Mouse (Mus musculus): ENCODE data around the gene Map1b.

The Map1b gene

DNA sequence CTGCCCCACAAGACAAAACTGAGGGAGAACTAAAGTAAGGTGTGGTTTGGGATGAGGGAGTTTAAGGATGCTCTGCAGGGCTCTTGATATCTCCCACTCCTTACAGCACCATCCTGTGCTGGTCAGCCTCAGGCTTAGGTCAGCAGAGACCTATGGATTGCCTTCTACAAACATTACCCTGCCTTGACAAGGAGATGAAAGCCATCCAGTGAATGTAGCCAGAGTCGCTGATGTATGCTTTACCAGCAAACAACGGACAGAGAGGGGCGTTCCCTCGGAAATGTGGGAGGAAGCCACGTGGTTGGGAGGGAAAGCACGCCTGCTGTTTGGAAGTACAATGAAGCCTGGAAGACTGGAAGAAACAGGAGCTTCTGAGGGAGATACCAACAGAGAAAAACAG lies 71.5 kb downstream of the Map1b start:
- DNase-seq, result peak; percentile 55 to 62

DNA sequence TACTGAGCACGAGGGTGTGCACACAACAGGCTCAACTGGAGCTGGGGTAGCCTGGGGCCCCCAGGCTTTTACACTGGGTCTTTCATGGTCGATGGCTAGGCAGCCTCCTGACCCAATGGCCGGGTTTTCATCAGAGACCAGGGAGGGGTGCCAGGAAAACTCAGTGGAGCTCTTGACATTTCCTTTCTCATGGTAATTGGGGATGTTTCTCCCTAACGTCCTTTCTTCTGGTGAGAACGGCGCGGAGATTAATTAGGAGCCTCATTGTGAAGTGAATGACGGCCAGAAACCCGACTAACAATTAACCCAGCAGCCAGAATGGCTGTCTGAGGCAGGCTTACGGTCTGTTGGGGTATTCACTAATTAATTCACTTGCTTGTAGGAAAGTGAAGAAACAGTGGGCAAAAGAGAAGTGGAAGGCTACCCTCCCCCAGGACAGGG lies 71.9 kb downstream of the Map1b start:
- peak in 1 of 2 experiments; percentile 14 for DNase-seq

DNA sequence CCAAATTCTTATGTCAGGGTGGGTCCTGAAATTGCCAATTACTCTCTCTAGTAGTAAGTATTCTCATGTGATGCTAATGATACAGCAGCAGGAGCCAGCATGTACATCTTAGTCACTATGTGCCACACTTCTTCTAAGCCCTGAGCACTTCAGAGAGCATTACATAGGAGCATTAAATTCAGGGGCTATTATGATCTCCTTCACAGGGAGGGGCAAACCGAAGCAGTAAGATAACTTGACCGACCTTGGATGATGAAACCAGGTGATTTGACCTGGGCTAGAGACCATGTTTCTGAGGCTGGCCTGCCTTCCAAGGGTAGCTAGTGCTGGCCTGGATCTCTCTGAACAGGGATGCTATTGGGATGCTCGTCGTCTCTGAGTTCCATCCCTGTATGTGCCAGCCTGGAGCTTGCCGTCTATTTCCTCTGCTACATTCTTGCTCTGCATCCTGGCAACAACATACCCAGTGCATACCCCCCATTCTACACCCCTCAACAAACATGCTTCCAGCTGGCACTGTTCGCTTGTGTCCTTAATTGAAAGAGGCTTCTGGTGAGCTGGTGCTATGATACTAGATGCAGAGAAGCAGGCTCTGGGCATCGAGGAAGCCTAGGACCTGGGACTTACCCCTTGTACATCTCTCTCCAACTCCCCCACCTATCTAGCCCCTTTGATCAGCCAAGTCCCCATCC lies 72.7 kb downstream of the Map1b start:
- no peak for DNase-seq

DNA sequence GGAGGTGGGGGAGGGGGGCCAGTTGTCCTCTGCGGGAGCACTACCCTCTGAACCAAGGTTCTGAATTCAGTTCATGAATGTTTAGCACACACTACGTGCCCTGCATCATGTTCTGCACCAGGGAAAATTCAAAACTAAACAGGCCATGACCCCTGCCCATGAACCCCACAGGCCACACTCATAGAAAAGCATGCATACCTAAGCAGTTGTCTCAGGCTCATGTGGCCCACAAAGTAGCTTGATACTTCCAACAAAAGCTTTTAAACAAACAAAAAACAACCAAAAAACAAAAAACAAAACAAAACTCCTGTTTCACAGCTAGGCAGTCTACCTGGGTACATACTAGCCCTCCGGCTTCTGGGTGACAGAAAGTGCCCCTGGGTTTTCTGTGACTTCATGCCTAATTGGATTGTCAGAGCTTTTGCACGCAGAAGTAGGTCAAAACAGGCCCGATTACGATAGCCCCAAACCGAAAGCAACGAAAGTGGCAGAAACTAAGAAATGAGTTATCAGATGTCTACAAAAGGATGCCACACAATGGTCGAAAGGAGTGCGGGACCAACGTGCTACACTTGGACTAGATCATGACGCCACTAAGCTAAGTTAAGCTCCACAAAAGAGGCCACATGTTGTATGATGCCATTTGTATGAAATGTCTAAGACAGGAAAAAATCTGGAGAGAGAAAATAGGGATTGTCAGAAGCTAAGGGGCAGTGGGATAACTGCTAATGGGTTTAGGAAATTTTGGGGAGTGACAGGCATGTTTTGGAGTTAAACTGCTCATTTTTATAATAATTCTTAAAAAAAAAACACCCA lies 73.7 kb downstream of the Map1b start:
- DNase-seq, result peak in 1 of 2 experiments; percentile 30

DNA sequence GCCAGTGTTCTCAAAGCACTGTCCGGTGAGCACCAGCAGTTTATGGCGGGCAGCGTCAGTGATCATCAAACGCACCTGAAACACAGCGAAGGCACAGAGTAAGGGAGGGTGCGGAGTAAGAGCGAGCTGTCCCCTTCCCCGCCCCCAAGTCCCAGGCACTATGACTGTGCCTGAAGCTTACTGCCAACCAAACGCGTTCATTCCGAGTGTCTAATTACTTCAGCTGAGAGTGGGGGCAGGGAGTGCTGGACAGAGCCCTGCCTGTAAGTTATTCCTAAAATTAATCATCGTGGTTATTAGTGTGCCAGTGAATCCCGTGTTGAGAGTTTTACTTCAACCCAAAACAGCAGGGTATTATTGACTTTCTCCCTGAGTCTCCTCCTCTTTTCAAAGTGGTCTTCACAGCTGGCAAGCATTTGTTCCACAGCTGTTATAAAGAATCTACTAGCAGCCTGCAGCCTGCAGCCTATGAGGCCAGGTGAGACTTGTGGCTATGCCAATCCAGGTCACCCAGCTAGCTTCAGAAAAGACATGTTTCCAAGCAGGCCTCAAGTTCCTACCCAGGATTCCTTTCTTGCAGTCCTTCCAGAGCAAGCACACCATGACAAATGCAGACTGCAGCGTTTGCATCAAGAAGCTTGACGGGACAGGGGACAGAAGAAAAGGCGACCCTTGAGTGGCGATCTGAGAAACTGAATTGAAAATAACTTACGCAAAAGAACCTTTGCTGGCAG lies 74.5 kb downstream of the Map1b start:
- peak in 1 of 2 experiments; percentile 31 for DNase-seq

DNA sequence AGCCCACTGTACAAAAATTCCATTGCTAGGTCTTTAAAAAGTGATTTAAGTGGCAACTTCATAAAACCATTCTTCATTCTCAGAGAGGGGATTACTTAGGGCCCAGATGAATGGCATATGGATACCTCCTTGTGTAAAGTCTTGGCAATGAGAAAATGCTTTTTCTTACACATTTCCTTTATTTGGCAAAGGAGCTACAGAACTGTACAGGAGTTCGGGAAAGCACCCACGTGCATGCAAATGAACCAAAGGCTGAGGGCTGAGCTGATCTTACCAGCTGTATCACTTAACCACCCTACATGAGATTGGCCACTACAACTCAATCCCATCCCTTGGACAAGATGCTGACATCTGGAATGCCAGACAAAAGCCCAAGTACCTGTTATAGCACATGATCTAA lies 76.1 kb downstream of the Map1b start:
- no peak for DNase-seq

DNA sequence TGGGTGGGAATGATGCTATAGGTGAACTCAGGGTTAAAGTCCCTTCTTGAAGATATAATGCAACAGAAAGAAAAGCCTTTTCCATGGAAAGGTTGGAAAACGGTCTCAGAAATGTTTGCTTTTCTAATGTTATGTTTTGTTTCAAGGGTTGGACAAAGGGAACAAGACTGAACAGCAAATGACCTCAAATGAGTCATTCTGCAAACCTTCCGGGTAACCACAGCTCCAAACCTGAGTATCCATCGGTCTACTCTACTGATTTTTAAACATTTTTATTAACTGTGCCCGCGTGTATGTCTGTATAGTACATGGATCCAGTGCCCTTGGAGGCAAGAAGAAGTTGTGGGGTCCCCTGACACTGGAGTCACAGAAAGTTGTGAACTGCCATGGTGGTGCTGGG lies 77.0 kb downstream of the Map1b start:
- DNase-seq, result no peak

DNA sequence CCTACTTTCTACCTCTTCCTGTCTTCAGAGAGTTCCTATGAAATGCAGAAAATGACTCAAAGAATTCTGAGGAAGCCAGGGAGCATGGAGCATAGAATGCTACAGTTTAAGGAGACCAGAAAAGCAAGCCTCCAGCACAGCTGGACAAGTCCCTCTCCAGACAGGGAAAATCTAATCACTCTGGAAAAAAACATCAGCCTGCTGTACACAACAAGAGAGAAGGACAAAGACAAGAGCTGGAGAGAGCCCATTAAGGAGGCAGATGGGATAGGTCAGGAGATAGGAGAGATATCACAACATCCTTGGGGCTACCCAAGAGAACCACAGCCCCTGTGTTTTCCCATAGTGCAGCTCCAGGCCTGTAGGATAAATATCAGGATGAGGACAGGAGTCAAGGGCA lies 79.3 kb downstream of the Map1b start:
- DNase-seq, result no peak

DNA sequence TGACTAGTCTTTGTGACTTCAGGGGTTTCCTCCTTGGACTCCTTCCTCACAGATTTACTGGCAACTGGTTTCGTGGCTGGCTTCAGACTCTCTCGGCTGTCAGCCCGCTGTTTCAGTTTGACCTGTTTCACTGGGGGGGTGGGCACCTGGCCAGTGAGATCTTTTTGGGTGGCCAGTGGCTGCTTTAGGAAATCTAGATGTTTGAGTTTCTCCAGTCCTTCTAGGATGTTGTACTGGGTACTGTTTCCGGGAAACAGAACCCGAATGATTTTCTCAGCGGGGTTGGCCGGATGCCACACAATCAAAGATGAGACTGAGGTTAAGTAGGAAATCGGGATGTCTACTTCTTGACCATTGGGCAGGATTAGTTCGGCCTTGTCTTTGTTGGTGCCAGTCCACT lies 81.8 kb downstream of the Map1b start:
- no peak for DNase-seq

DNA sequence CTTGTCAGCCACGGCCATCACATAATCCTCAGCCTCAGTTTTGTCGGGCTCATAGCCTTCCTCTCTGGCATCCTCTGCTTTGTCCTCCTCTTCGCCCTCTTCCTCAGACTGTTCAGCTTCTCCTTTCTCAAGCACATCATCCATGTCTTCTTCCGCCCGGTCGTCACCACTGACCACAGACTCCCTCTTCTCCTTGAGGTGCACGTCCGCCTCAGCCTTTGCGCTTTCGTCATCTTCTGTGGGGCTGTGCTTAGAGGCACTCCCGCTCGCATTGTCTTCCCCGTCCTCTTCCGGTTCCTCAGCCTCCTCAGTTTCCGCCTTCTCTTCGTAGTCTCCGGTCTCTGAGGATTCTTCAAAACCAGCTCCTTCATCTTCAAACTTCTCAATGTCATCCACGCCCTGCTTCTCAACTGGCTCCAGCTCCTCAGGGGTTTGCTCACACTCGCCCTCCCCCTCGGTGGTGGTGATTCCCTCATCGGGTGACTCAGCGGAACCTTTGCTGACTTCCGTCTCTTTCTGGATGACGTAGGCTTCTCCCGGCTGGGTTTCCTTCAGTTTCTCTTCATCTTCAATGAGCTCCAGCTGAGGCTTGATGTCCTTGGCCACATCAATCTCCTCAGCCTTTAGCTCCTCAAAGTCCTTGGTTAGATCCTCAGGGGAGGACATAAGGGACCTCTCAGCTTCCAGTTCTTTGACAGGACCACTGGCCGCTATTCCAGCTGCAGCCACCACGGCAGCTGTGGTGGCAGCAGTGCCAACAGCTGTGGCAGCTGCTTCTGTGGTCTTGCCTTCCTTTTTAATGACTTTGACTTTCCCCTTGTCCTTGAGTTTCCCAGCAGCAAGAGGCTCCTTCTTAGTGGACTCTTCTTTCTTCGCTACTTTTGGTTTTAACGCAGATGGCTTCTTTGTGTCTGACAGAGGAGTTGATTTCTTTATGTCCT lies 83.0 kb downstream of the Map1b start:
- no peak for DNase-seq

DNA sequence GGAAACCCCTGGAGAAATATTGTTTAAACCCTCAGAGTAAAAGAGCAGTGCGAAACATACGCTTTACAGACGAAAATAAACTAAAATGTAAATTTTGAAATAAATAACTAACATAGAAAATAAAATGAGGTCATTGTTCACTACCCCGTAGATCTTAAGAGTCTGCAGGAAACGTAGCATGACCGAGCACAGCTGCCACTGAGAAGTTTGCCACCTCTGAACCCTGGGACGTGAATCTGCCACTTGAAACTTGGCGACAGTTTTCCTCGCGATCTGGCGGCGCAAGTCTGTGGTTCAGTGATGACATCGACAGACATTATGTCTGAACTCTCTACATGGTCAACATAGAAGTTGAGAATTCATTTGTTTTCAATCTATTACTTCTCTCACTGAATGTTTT lies 92.8 kb downstream of the Map1b start:
- DNase-seq, result peak; percentile 60 to 70

DNA sequence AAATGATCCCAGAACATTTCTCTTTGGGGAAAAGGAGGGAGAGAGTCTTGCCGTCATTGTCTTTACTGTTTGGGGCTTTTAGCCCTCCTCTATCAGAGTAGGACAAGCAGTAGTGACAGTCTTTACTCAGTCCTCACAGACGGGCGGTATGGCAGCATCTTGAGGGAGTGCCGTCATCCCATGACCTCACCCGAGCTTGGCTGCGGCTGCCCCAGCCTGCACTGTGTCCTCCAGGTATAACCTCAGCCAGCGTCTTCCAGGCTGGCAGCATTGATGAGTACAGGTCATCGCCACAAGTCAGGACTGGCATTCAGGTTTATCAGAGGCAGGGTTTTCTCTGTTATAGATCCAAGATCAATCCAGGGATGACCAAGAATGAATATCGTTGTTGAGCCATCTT lies 99.7 kb downstream of the Map1b start:
- no peak for DNase-seq

DNA sequence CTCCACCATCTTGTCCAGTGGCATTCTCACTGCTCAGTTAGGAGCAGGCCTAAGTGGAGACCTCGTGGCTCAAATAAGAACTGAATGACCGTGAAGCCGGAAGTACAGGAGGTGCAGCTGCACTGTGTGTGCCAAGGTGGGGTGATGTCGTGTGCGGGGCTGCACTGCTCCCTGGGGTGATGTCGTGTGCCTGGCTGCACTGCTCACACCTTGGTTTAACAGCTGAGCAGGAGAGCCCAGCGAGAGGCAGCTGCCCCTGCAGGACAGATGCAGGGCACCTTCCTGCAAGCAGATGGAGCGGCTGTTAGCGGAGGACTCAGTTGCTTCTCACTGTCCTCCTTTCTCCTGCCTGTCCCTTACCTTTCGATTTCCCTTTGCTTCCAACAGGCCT lies 102.0 kb downstream of the Map1b start:
- no peak for DNase-seq

DNA sequence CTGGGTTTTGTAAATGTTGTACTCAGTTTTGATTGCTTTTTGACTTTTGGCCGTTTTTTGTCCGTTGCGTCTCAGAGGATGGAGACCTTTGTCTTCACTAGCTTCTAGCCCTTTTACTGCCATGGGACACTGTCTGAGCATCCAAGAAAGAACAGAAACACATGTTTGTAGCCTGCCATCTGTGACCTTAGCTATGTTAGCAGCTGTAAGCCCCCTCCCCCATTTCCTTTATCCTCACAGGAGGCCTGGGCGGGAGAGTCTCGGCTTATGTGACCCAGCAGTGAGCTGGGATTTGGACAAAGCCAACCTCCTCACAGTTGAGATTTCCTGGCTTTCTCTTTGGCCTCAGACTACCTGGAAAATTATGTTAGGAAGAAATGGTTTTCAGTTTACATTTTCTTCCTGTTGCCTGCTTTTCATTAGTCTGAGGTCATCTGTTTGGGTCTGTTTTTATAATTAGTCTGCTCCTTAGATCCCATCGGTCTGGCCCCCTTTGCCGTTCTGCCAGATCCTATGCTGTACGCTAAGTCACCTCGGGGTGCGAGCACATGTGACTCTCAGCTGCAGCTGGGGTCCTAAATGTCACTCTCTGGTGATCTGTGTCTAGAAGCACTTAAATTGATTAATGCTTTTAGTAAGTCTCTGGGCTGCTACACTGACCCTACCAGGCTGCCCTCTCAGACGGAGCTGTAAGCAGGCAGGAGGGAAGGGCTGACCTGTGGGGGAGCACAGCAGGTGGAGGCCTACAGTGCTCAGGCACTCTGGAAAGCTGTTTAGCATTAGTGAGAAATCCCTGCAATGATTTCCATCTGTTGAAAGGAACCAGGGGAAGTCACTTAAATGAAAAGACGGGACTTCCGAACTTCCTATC lies 102.6 kb downstream of the Map1b start:
- no peak for DNase-seq

DNA sequence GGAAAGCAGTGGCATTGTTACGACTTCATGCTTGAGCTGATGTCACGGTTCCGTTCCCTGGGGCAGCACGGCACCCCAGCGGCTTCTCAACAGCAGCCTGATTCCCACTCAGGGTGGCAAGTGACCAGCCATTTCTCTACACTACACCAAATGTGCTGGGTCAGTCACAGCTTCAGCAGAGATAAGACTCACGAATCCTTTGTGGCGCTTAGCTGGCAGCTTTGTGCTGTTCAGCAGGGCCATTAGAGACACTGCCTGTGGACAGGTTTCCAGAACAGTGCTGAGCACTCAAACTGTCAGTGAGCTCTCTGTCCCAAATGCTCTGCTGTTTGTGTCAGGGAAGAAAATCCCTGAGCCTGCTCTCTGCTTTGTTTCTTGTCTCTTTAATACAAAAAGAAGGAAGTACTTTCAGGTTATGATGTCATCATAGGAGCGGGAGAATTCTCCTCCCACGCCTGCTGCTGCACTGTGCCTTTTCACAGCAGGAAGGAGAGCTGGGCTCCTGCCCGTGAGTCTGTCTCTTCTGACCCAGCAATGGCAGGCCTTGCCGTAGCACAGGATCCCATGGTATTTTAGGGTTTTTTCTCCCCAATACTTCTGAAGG lies 103.8 kb downstream of the Map1b start:
- DNase-seq, result peak; percentile 46 to 69

DNA sequence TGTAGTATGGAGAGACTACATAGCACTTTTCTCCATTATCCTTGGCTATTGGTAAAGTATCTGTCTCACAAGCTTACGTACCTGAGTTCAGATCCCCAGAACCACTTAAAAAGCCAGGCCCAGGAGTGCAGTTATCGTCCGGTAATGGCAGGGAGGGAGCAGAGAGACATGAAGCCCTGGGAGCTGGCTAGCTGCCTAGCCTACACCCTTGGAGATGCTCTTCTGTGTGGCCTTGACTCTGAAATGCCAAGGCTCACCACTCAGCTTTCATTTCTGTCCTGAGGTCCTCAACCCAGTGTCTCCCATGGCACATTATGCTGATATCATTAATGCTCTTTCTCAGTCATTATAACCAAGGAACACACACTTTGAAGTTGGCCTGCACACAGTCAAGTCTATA lies 104.6 kb downstream of the Map1b start:
- no peak for DNase-seq

DNA sequence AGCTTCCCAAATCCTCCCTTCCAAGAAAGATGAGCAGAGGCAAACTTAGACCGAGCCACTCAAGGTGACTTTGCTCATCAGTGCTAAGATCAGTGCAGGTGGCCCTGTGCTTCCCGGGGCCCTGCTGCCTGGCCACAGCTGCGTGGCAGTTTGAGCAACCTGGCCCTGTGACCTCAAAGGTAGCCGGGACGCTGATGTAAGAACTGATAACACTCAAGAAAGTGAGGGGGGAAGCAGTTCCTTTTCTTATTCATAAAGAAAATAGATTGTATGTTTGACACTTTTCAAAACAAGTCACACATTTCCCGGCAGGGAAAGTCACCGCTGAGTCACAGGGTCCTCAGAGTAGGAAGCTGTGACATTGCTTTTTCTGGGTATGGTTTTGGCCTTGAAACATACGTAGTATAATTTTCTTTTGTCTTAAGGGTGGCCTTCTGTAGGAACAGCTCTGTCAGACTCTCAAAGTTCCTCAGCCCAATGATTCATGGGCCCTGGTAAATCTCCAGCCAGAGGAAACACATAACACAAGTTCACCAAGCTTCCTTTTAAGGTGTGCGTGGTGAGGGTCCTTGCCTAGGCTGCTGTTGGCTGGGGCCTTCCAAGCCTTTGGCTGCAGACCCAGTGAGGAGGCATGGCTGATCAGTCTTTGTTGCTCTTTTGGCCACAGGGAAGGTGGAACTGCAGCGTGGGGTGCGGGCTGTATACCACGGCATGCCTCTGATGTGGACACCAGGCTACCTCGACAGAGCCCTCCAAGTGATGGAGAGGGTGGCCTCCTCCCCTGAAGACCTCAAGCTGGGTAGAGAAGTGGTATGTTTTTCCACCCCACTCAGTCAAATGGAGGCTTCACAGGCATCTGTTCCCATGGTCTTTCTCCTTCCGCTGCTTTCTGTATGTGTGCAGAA lies 105.5 kb downstream of the Map1b start:
- no peak for DNase-seq

DNA sequence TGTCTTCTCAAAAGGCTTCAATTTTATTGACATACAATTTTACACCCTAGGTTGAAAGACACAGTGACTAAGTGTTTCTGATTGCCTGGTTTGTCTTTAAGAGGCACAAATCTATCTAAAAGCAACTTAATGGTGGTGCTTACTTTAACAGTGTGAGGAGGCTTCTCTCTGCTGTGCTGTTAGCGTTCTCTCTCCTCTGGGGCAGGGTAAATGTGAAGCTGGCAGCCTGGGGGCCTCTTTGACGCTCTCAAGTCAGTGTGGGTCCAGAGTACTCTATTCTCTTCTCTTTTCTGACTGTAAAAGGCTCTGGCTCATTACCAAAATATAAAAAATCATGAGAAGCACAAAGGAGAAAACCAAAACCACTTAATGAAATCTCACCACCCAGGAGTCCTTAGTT lies 107.1 kb downstream of the Map1b start:
- DNase-seq, result no peak

DNA sequence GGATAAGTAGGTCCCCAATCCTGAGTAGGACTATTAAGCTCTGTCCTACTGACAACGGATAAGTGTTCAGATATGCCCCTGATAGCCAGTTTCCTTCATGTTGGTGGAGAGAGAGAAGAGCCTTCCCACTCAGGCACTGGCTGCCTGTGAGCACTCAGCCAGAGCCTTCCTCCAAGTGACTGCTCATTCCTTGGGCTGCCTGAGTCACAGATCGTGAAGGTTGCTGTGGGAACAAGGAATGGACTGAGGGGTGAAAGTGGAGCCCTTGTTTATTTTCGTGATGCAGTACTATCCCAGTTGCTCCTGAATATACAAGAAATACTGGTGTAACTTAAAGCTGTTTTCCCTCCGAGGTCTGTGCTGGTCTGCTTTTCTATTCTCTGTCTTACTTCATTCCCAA lies 117.0 kb downstream of the Map1b start:
- no peak for DNase-seq

DNA sequence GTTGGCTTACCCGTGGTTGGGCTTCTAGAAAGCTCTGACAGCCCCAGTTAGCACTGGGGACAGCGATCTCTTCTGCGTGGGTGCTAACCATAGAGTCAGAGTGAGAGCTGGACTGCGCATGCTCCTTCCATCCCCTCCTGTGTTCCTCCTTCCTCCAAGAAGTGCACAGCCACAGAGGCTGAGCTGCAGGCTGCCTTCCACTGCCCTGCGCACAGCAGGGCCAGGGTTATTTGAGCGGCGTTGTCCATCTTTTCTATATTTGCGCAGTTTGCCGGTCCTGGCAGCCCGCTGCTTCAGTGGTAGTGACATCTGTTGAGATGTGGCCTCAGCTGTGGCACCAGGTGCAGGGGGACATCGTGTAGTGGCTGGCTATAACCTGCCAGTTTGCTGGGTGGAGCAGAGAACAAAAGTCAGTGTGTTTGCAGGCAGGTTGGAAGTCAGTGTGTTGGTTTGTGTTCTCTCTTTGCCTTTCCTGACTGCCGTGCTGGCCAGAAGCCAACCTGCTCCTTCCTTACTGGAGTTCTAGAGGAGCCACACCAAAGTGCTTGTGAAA lies 118.1 kb downstream of the Map1b start:
- DNase-seq, result peak; percentile 69 to 73
